Mouse (Mus musculus) midbrain, embryonic 10.5 days (tissue): ENCODE results near the gene Fam104a. TPM values are rescaled to one million over a fixed set of nuclear protein-coding genes. Genes with fewer than 3 reads are reported as not detected.
A peak's percentile ranks its signal among the peaks of the same experiment; 100 is the strongest.

ENCODE experiments used
- DNase-seq: peaks from one replicate; pipeline ENCODE4 v3.0.0-alpha.2; 2017; ENCODE audit warnings: low spot score
- H3K27ac ChIP-seq: fragments of 300-500 bp; sonication (generic); replicated peaks from 2 replicates; pipeline ENCODE4 v1.5.1; 2016; ENCODE audit warnings: mild to moderate bottlenecking
- H3K27me3 ChIP-seq: fragments of 300-500 bp; sonication (generic); 2 replicates; pipeline ENCODE4 v1.6.1; 2016; ENCODE audit warnings: low read depth, mild to moderate bottlenecking; ENCODE audit not compliant: poor library complexity, severe bottlenecking
- H3K36me3 ChIP-seq: fragments of 300-500 bp; sonication (generic); 2 replicates; pipeline ENCODE4 v1.6.1; 2016; ENCODE audit warnings: mild to moderate bottlenecking, moderate library complexity
- H3K4me1 ChIP-seq: fragments of 300-500 bp; sonication (generic); 2 replicates; pipeline ENCODE4 v1.6.1; 2016
- H3K4me3 ChIP-seq: fragments of 300-500 bp; sonication (generic); 2 replicates; pipeline ENCODE4 v1.5.1; 2016; ENCODE audit warnings: mild to moderate bottlenecking, moderate library complexity
- H3K9me3 ChIP-seq: fragments of 300-500 bp; sonication (generic); replicated peaks from 2 replicates; pipeline ENCODE4 v1.6.1; 2016; ENCODE audit warnings: mild to moderate bottlenecking
- WGBS: fragments of 180-500 bp; shearing (Covaris S2); methylation state at CpG from one replicate; pipeline ENCODE4 v1.1.7; 2016; 5-methylcytosine and 5-hydroxymethylcytosine counted together
- polyA plus RNA-seq: library from polyadenylated mRNA; unstranded; fragments of >200 nt; fragmentation: Nextera tagmentation; extraction: Ambion mirVana; gene quantifications from 2 replicates; pipeline ENCODE4 v1.2.1, GENCODE M21; 2016

Fam104a gene
- polyA plus RNA-seq, 1 experiment from 2014 or later: 60.9 TPM

DNA sequence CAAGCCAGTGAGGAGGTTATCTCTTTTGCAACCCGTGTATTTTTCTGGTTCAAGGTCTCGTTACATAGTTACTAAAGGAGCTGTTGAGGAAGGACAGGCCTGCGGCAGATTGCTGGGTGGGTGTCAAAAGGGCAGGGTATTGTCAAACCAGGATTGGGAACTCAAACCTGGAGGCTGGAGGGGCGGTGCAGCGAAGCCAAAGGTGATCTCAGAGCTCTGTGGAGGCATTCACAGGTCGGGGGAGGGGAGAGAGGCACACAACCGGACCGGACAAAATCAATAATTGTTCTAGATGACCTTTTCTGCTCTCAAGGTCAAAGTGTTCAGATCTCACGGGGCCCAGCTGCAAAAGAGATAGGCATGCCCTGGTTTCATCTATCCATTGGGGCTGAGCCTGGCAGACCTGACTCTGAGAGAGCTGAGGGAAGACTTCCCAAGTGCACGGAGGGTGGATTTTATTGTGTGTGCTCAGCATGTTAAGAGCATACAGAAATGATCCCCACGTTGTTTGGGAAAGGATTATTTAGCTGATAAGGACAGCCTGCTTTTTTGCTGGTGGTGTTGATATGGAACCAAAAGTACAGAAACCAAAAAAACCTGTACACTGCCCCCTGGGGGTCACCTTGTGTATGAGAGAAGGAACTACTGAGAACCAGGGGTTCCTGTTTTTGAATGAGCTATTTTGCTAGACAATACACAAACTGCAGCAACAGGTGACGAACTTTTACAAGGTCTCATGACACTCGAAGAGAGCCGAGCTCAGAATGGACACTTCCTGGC, 66.6 kb downstream of the Fam104a start:
- Histone ChIP-seq H3K4me1 (peaks cover 50% of the 10 kb centered on the region), H3K27ac (no peak overlapping the region), H3K4me3 (no peak overlapping the region), H3K36me3 (no peaks in the 10 kb centered on the region), H3K9me3 (no peaks in the 10 kb centered on the region), H3K27me3 (peaks cover 85% of the 10 kb centered on the region)
- peak; percentile 66 for DNase-seq
- 45% methylated on average over 14 of the region's 14 CpGs for WGBS

DNA sequence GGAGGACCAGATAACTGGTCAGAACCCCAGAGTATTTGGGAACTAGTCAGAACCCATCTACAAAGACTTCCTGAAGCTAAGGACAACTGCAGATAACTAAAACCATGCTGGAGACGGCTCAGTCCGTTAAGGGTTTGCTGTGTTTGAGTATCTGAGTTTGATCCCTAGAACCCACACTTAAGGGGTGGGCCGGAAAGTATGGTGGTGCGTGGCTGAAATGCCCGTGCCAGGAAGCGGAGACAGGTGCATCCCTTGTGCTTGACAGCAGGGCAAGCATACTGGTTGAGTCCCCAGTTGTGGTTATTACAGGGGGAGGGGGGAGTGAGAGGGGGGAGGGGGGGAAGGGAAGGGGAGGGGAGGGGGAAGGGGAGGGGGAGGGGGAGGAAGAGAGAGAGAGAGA, 69.5 kb downstream of the Fam104a start:
- H3K4me1 ChIP-seq: peaks cover 43% of the 10 kb centered on the region
- H3K4me3 ChIP-seq: no peak overlapping the region
- H3K9me3 ChIP-seq: no peaks in the 10 kb centered on the region
- no peak overlapping the region for H3K27ac ChIP-seq
- H3K36me3 ChIP-seq: no peaks in the 10 kb centered on the region
- 85% methylated on average over 6 of the region's 6 CpGs for WGBS
- DNase-seq: no peak
- H3K27me3 ChIP-seq: peaks cover 58% of the 10 kb centered on the region

DNA sequence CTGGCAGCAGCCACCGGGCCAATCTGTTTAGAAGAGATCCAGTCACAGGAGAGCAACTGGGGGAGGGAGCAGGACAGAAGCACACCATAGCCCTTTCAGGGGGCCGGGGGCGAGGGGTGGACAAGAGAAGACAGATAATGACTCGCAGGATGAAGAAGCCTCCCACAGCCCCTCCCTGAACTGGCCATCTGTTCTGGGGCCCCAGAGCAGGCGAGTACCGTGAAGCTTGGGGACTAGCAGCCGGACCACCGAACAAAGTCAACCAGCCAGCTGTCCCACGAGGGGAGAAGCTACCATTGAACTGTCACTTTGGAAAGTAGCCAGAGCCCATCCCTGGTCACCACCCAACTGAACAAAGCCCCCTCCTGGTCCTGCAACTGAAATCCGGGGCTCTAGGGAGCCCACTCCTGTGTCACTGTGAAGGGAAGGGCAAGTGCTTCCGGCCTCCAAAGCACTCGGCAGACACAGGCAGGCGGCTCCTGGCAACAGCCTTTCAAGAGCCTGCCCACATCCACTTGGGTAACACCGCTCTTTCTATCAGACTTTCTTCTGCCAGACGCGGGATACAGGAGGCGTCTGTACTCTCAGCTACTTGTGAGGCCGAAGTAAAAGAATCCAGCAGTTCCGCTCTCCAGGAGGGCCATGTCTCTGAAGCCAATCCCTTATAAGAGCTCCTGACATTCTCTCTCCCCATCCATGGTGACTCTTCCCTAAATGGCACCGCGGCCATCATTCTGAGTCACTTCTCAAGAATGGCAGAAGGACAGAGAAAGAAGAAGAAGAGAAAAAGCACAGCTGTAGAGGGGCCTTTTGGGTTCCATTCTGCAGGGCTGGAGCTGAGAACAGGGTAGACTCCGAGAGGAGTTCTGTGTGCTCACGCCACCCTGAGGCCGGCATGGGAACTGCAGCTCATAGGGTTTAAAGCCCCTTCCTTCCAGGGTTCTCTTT, 72.0 kb downstream of the Fam104a start:
- no peaks in the 10 kb centered on the region for H3K9me3 ChIP-seq
- peaks cover 33% of the 10 kb centered on the region for H3K27me3 ChIP-seq
- peak; percentile 77 for DNase-seq
- peaks cover 18% of the 10 kb centered on the region for H3K4me1 ChIP-seq
- H3K4me3 ChIP-seq: peak overlapping the region; percentile 5; the same call in 1 of the 2 replicates
- no peaks in the 10 kb centered on the region for H3K36me3 ChIP-seq
- 23% methylated on average over 24 of the region's 24 CpGs for WGBS
- H3K27ac ChIP-seq: peak overlapping the region; percentile 78

Other genes starting within 250 kb of the Fam104a start
- 5.3 and 8.7 TPM in 2 replicates for gene Sstr2, start 64.8 kb downstream of the Fam104a start, polyA plus RNA-seq
- gene Cog1, start 35.0 kb downstream of the Fam104a start, polyA plus RNA-seq: 23.1 and 29.9 TPM in 2 replicates
- 20.4 and 20.7 TPM in 2 replicates for gene Slc39a11, start 34.1 kb downstream of the Fam104a start, polyA plus RNA-seq
- 25.0 and 26.4 TPM in 2 replicates for gene D11Wsu47e, start 257 bp upstream of the Fam104a start, polyA plus RNA-seq
- 0.37 and 0.51 TPM in 2 replicates for gene Cpsf4l, start 25.9 kb upstream of the Fam104a start, polyA plus RNA-seq
- gene Cdc42ep4, start 67.7 kb upstream of the Fam104a start, polyA plus RNA-seq: 91.4 and 105 TPM in 2 replicates